Mouse (Mus musculus): ENCODE results near the gene Scd4. TPM values are rescaled to one million over a fixed set of nuclear protein-coding genes. Genes with fewer than 3 reads are reported as not detected.

Scd4 gene
- polyA plus RNA-seq (2016; fragmentation: Nextera tagmentation; extraction: Ambion mirVana), result 0.10 and 0.11 TPM in 2 replicates

GRCm38 (mm10) chr19:44332833-44333623 lies at the start of gene Scd4:
TSS of gene Scd4 (plus strand) at chr19:44333092.
- H3K9ac ChIP-seq (replicated peaks), result no peak within 1 kb of the TSS
- no peak for ATAC-seq (ENCODE audit: low FRiP score, low read depth)
- no peak within 1 kb of the TSS for H3K4me3 ChIP-seq
- 83% methylated on average over 10 of the region's 10 CpGs for WGBS
- H3K4me1 ChIP-seq, result no peaks in the 10 kb centered on the region
- no peaks in the 10 kb centered on the region; the same call in 1 of the 2 replicates for H3K27me3 ChIP-seq
- H3K27ac ChIP-seq (replicated peaks), result no peak within 1 kb of the TSS
- no peaks in the 10 kb centered on the region for H3K36me3 ChIP-seq
- no peaks in the 10 kb centered on the region for H3K9me3 ChIP-seq
- no peak within 1 kb of the TSS for H3K4me2 ChIP-seq (replicated peaks)

- Histone ChIP-seq H3K9ac (replicated peaks) (peak overlapping the region; percentile 26; the same call in 1 of the 2 replicates), H3K4me3 (peak overlapping the region; percentile 42), H3K4me2 (replicated peaks) (peak overlapping the region; percentile 58), H3K27ac (replicated peaks) (peak overlapping the region; percentile 94), H3K27me3 (no peaks in the 10 kb centered on the region), H3K9me3 (no peaks in the 10 kb centered on the region), H3K4me1 (peaks cover 45% of the 10 kb centered on the region), H3K36me3 (no peaks in the 10 kb centered on the region)
- no peak for ATAC-seq (ENCODE audit: low FRiP score, low read depth)
- 29% methylated on average over 15 of the region's 15 CpGs for WGBS
Observed at GRCm38 (mm10) chr19:44283157-44284024, 49.5 kb upstream of the Scd4 start.

- ATAC-seq (ENCODE audit: low FRiP score, low read depth), result peak; percentile 98
- H3K36me3 ChIP-seq, result no peaks in the 10 kb centered on the region
- no peaks in the 10 kb centered on the region for H3K9me3 ChIP-seq
- WGBS, result 1% methylated on average over 38 of the region's 38 CpGs
- peak overlapping the region; percentile 42 for H3K4me3 ChIP-seq
- H3K9ac ChIP-seq (replicated peaks), result peak overlapping the region; percentile 48
- peak overlapping the region; percentile 58 for H3K4me2 ChIP-seq (replicated peaks)
- H3K27ac ChIP-seq (replicated peaks), result peak overlapping the region; percentile 94
- peaks cover 45% of the 10 kb centered on the region for H3K4me1 ChIP-seq
- no peaks in the 10 kb centered on the region for H3K27me3 ChIP-seq
Observed at GRCm38 (mm10) chr19:44284025-44284695, 48.7 kb upstream of the Scd4 start.

- H3K27me3 ChIP-seq, result no peaks in the 10 kb centered on the region
- H3K4me3 ChIP-seq, result peak overlapping the region; percentile 42
- H3K4me1 ChIP-seq, result peaks cover 43% of the 10 kb centered on the region
- H3K36me3 ChIP-seq, result no peaks in the 10 kb centered on the region
- ATAC-seq (ENCODE audit: low FRiP score, low read depth), result no peak; the same call in 1 of the 2 replicates
- H3K27ac ChIP-seq (replicated peaks), result peak overlapping the region; percentile 94
- peak overlapping the region; percentile 48 for H3K9ac ChIP-seq (replicated peaks)
- under 1% methylated on average over 11 of the region's 11 CpGs for WGBS
- H3K9me3 ChIP-seq, result no peaks in the 10 kb centered on the region
- peak overlapping the region; percentile 58 for H3K4me2 ChIP-seq (replicated peaks)
Observed at GRCm38 (mm10) chr19:44284723-44285122, 48.2 kb upstream of the Scd4 start.

GRCm38 (mm10) chr19:44285554-44285953 lies 47.3 kb upstream of the Scd4 start:
- Histone ChIP-seq H3K4me3 (no peak overlapping the region), H3K27ac (replicated peaks) (no peak overlapping the region), H3K9ac (replicated peaks) (no peak overlapping the region), H3K9me3 (no peaks in the 10 kb centered on the region), H3K27me3 (no peaks in the 10 kb centered on the region), H3K36me3 (no peaks in the 10 kb centered on the region), H3K4me1 (peaks cover 35% of the 10 kb centered on the region), H3K4me2 (replicated peaks) (no peak overlapping the region)
- no peak for ATAC-seq (ENCODE audit: low FRiP score, low read depth)
- WGBS, result 94% methylated on average over 8 of the region's 8 CpGs

GRCm38 (mm10) chr19:44286109-44286508 lies 46.8 kb upstream of the Scd4 start:
- no peak overlapping the region for H3K4me2 ChIP-seq (replicated peaks)
- H3K9me3 ChIP-seq, result no peaks in the 10 kb centered on the region
- H3K36me3 ChIP-seq, result no peaks in the 10 kb centered on the region
- no peak overlapping the region for H3K9ac ChIP-seq (replicated peaks)
- WGBS, result 76% methylated on average over 2 of the region's 2 CpGs
- H3K4me1 ChIP-seq, result peaks cover 30% of the 10 kb centered on the region
- H3K27ac ChIP-seq (replicated peaks), result no peak overlapping the region
- no peak overlapping the region for H3K4me3 ChIP-seq
- no peak for ATAC-seq (ENCODE audit: low FRiP score, low read depth)
- H3K27me3 ChIP-seq, result no peaks in the 10 kb centered on the region

- no peaks in the 10 kb centered on the region for H3K36me3 ChIP-seq
- ATAC-seq (ENCODE audit: low FRiP score, low read depth), result no peak
- H3K27ac ChIP-seq (replicated peaks), result no peak overlapping the region
- H3K4me2 ChIP-seq (replicated peaks), result no peak overlapping the region
- H3K4me1 ChIP-seq, result peaks cover 36% of the 10 kb centered on the region
- no peaks in the 10 kb centered on the region for H3K9me3 ChIP-seq
- WGBS, result 73% methylated on average over 10 of the region's 11 CpGs
- H3K27me3 ChIP-seq, result no peaks in the 10 kb centered on the region
- no peak overlapping the region for H3K4me3 ChIP-seq
- no peak overlapping the region for H3K9ac ChIP-seq (replicated peaks)
Observed at GRCm38 (mm10) chr19:44287415-44288110, 45.3 kb upstream of the Scd4 start.

GRCm38 (mm10) chr19:44292083-44292482 lies 40.8 kb upstream of the Scd4 start:
- H3K9ac ChIP-seq (replicated peaks), result no peak overlapping the region
- peaks cover 22% of the 10 kb centered on the region for H3K36me3 ChIP-seq
- 79% methylated on average over 2 of the region's 2 CpGs for WGBS
- H3K27ac ChIP-seq (replicated peaks), result peak overlapping the region; percentile 99
- no peaks in the 10 kb centered on the region for H3K9me3 ChIP-seq
- no peaks in the 10 kb centered on the region for H3K27me3 ChIP-seq
- H3K4me1 ChIP-seq, result peaks cover 35% of the 10 kb centered on the region
- H3K4me2 ChIP-seq (replicated peaks), result peak overlapping the region; percentile 99
- H3K4me3 ChIP-seq, result no peak overlapping the region
- no peak for ATAC-seq (ENCODE audit: low FRiP score, low read depth)

- Histone ChIP-seq H3K4me1 (peaks cover 39% of the 10 kb centered on the region), H3K9ac (replicated peaks) (peak overlapping the region; percentile 50)
- ATAC-seq (ENCODE audit: low FRiP score, low read depth), result no peak
Observed at GRCm38 (mm10) chr19:44292483-44292882, 40.4 kb upstream of the Scd4 start.

GRCm38 (mm10) chr19:44292941-44293768 lies 39.7 kb upstream of the Scd4 start, which contains the start of gene Scd2:
TSS of gene Scd2 (plus strand) at chr19:44293674.
- H3K27ac ChIP-seq (replicated peaks), result peak within 1 kb of the TSS; percentile 99
- 0 out of 2 replicates have a peak, but pooled peaks have one; percentile 5 for ATAC-seq (ENCODE audit: low FRiP score, low read depth)
- no peaks in the 10 kb centered on the region for H3K9me3 ChIP-seq
- peak within 1 kb of the TSS; percentile 92 for H3K4me3 ChIP-seq
- H3K36me3 ChIP-seq, result peaks cover 33% of the 10 kb centered on the region
- peak within 1 kb of the TSS; percentile 97 for H3K9ac ChIP-seq (replicated peaks)
- WGBS, result 3% methylated on average over 21 of the region's 21 CpGs
- H3K4me1 ChIP-seq, result peaks cover 45% of the 10 kb centered on the region
- no peaks in the 10 kb centered on the region for H3K27me3 ChIP-seq
- H3K4me2 ChIP-seq (replicated peaks), result peak within 1 kb of the TSS; percentile 99

More at GRCm38 (mm10) chr19:44292483-44292882, 40.4 kb upstream of the Scd4 start:
- H3K27me3 ChIP-seq, result no peaks in the 10 kb centered on the region
- peak overlapping the region; percentile 99 for H3K4me2 ChIP-seq (replicated peaks)
- peaks cover 26% of the 10 kb centered on the region for H3K36me3 ChIP-seq
- no peaks in the 10 kb centered on the region for H3K9me3 ChIP-seq
- H3K27ac ChIP-seq (replicated peaks), result peak overlapping the region; percentile 99
- peak overlapping the region; percentile 92 for H3K4me3 ChIP-seq
- 69% methylated on average over 3 of the region's 3 CpGs for WGBS
